Mouse (Mus musculus): ENCODE results near the gene Sh3rf3.

Sh3rf3 gene

DNA sequence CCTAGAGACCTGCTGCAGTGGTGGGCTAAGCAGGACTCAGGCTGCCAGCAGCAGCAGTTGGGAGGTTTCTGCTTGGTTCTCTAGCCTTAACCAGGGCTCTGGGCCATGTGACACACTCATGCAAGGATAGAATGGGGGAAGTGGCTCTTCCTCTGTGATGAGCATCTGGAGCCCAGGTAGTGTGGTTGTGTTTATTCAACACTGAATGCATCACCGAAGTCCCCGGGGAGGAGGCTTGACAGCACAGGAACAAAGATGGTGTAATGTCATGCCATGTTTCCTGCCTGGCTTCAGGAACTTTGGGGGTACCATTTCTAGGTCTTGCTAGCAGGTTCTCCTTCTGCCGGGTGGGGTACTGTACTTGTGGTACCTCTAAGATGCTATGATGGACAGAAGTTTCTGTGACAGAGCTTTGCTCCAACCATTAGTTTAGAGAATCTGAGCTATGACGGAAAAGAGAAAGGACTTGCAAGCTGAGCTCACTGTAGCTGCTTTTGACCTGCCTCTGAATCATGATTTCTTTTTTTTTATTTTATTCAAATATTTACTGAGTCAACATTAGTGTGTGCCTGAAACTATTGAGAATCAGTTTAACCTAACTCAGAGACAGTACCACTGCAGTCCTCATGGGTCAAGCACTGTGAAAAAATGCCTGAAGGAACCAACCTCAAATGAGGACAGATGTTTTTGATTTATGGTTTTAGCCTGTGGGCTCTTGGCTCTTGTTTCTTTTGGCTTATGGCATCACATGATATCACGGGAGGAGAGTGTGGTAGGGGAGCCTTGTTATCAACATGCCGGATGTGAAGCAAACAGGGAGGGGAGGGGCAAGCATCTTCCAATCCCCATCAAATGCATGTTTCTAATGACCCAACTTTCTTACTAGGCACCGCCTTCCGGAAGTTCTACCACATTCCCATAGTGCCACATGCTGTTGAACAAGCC lies 102.4 kb downstream of the Sh3rf3 start:
- DNase-seq (ENCODE audit: low read depth, low spot score), result no peak

DNA sequence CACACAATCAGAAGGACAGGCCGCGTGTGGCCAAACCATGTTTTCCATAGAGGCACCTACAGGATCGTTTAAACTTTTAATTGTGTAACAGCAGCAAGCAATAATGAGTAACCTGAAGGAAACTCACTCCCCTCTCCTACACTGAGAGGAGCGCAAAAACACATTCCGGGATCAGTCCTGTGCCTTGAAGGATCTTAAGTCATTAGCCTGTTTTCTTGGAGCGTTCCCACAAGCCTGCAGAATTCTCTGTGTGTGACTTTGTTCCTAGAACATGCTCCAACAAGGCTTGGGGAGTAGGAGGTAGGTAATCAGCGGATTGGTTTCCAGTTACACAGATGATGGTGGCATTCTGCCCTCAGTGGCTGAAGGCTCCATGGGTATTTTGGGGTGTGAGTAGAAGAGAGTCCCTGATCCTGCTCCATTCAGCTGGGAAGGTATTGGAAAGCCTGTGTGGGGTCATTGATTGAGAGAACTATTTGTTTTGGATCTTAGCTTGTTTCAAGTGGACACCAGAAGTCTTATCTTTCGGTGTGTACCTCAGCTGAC lies 108.6 kb downstream of the Sh3rf3 start:
- DNase-seq (ENCODE audit: low read depth, low spot score), result no peak

DNA sequence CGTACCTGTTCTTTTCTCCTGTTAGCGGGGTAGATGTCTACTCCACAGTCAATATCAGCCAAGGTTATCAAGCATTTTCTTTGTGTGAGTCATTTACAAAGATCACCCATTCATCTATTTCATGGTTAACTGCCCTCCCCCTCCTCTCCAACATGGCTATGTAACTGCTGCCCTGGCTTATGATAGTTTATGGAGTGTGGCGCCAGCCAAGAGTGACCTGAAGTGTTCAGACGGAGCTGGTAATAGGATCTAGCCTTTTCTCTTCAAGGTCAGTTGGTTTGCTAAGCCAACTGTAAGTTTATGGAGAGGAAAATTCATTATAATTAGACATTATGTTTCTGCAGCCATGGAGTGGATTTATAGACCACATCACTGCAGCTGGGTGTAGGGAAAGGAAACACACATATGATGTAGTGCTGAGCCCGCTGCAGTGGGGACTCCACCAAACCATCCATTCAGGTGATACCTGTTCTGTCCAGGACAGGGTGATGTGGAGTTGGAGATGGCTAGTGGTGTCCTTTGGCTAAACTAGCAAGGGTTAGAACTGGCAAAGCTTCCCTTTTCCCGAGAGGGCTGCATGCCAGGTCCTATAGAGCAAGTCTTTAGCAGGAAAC lies 109.2 kb downstream of the Sh3rf3 start:
- no peak for DNase-seq (ENCODE audit: low read depth, low spot score)

DNA sequence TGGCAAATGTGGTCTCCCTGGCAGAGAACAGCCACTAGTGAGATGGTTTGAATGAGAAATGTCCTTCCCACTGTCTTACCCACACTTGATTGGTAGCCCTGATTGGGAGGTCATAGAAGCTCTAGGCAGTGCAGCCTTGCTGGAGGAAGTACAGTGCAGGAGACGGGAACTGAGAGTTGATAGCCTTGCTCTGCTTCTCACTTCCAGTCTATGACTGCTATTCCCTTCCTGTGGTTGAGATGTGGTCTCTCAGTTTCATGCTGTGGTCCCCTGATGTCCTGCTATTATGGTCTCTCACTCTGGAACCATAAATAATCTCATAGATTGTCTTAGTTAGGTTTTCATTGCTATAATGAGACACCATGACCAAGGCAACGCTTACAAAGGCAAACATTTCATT lies 109.8 kb downstream of the Sh3rf3 start:
- no peak for DNase-seq (ENCODE audit: low read depth, low spot score)

DNA sequence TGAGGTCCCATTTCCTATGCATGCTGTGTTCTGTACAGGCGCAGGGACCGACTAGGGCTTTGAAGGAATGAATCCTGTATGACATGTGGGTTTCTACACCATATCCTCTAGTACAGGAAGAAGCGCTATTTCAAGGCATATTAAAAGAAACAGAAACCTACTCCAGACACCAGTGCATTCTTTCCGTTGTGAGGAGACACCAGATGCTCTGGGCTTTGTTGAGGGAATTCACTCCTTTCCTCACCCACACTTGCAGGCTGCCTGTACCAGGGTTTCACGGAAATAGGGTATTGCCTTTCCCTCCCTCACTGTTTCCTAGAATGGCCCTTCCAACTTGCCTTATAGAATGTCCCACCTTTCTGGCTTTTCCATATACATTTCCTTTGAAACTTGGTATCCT lies 113.4 kb downstream of the Sh3rf3 start:
- no peak for DNase-seq (ENCODE audit: low read depth, low spot score)

DNA sequence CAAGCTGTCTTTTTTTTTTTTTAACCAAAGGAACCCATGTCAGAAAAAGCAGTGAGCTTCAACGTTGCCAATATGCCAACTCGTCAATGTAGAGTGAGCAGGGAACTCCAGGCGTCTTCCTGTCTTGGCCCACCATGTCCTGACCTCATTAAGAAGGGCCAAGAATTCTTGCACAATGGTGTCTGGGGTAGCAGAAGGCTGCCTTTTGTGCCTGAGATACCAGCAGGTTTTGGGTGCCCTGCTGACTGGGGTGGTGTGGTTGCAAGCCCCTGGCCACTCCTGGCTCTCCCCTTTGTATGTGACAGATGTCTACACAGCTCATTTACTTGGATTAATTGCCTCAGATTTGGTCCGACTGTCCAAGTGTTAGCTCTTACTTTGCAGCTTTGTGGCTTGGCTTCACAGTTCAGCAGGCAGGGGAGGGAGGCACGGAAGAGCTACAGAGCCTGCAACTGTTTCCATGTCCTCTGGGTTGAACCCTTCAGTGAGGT lies 115.8 kb downstream of the Sh3rf3 start:
- DNase-seq (ENCODE audit: low read depth, low spot score), result no peak

DNA sequence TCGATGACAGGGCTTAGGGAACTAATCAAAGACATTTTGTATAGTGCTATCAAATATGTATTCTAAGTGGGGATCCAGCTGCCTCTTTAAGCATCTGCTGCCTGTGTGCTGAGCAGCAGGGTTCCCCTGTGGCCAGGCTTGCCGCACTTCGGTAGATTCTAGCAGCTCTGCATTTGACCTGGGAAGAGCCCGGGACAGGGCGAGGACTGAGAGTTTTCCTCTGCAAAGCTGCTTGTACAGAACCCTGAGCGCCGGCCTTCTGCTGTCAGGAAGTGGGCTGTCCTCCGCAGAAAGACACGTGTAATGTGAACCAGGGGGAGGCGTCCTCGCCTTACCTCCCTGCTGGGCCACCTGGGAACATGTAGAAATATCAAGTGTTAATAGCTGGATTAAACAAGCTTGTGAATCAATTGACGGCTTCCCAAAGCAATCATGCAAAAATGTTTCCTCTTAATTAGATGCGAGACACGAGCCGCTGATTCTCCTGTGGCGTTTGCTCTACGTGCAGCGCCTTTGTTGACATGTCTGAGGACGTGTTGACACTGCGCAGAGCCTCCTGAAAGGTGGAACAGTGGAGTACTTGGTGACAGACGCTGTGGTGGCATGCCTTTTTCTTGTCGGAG lies 119.1 kb downstream of the Sh3rf3 start:
- no peak for DNase-seq (ENCODE audit: low read depth, low spot score)

DNA sequence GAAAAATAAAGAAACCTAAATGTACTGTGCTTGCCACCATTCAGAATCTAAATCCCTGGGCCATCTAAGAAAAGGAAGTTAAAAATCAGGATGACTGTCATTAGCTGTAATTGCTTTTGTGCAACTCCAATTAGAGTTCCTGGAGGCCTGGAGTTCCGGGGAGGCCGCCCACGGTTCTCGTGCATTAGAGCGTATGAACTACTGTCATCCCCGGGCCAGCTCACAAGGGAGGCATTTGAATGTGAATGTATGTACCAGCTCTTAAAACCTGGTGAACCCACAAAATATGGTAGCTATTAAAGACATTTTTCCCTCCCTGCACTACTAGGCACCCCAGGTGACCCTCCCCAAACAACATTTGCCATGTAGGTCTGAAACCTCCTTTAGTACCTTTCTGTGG lies 122.4 kb downstream of the Sh3rf3 start:
- DNase-seq (ENCODE audit: low read depth, low spot score), result no peak

DNA sequence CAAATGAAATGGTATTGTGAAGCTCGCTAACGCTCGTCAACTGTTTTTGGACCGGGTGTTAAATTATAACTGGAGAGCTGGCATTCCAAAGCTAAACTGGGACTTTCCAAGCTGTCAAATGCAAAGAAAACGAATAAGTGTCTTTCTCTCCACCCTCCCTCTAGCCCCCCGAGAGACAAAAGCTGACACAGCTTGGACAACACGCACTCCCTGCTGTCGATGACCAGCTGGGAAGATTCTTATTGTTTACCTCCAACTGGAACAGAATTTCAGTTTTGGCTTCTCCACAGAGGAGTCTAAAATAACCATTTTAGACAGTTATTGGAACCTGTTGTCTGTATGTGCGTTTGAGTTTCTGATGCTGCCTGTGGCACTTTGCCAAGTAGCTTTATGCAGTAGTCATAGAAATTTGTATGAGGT lies 123.3 kb downstream of the Sh3rf3 start:
- no peak for DNase-seq (ENCODE audit: low read depth, low spot score)

DNA sequence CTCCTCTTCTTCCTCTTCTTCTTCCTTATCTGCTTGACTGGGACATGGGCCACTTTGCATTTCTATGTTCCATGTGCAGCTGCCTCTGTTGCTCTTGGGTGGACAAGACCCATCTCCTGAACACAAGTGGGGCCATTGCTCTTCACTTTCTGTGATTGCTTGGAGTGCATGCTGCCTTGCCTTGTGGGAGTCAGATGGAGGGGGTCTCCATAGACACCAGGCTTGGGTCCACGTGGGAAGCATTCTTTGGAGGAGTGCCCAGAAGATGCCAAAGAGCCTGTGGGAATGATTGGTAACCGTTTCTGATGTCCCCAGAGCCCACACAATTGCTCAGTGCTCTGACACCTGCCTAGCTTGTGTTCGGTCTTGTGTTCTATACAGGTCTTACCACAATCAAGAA lies 124.4 kb downstream of the Sh3rf3 start:
- no peak for DNase-seq (ENCODE audit: low read depth, low spot score)

DNA sequence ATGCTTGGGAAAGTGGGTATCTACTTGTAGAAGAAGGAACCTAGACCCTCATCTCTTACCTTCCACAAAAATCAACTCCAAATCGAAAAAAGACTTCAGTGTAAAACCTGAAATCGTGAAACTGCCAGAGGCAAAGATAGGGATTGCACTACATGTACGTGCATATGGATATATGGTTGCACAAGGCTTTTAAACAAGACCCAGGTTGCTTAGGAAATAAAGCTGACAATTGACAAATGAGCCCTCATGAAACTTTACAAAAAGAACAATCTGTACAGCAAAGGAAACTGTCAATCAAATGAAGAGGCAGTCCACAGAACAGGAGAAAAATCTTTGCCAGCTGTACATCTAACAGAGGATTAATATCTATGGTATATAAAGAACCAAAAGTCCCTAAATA lies 129.7 kb downstream of the Sh3rf3 start:
- DNase-seq (ENCODE audit: low read depth, low spot score), result no peak

DNA sequence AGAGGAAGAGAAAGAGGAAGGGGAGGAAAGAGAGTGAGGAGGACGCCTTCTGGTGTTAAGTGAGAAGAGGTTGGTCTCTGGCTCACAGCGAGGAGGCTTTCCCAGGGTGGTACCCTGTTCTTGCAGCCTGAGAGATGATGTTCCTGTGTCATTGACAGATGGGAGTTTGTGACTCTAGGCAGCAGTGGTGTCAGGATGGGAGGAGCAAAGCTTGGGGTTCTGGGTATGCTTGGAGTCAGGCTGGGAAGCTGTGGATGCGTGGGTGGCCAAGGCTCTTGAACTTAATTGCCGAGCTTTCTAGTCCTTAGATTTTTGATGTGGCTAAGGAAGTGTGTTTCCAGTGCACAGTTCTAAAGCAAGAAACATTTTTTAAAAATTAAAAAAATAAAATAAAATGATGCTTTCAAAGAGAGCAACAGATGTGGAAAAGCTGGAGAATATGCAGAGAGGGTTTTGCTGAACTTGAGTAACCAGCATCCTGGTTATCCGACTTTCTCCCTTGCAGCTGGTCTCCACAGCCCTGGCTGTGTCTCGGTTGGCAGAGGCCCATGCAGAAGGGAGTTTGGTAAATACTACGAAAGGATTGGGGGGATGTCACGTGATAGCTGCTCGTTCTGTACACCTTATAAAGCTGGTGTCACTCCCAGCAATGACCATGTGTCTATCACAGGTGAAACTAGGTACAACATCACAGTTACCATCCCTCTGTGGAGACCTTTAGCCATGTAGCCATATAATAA lies 130.7 kb downstream of the Sh3rf3 start:
- DNase-seq (ENCODE audit: low read depth, low spot score), result no peak

DNA sequence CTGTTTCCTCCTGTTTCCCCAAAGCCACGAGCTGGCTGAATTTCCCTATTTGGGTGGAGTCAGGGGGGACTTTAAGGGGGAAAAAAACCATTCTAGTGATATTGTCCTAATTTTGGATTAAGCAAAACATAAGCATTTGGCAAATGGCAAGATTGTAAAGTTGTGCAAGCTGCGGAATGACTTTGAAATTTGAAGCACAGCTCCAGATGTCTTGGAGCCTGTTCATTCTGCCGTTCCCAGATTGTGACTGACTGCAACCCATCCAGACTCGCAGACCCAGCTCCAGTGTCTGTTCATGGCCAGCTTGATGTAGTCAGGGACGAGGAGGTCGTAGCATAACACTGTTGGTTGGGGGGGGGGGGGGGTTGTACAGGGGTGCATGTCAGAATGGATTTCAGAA lies 131.8 kb downstream of the Sh3rf3 start:
- DNase-seq (ENCODE audit: low read depth, low spot score), result no peak

DNA sequence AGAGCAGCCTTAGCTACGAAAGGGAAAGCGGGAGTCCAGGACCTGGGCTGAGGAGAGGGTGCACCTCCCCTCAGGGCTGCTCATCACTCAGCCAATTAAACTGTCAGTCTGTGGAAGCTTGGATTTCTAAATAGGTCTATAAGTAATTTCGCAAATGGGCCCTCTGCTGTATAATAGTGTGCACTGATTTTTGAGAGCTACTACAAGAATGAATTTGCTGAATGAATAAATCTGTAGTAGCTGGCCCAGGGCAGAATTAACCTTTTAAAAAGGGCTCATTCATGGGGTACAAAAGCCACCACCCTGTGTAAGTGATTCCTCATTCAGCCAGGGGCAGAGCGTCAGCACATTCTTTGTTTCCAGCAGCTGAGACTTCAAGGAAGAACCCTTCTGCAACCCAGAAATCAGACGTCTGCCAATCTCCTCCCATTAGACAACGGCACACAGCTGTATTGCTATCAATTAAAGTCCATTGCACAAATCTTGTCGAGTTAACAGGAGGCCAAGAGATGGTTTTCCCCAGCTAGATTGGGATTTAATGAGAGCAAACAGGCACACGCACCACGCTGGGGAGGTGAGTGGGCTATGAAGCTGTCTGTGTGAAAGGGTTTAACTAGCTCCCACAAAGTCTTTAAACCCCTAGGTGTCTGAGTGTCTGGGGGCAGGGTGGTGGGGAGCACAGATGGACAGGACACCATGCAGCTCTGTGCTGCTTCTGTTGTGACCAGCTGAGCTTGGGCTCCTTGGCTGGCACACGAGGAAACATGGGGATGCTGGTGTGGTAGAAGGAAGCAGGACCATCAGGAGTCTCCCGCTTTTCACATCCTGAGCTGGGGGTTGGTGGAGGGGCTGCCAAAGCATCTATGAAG lies 136.8 kb downstream of the Sh3rf3 start:
- no peak for DNase-seq (ENCODE audit: low read depth, low spot score)

DNA sequence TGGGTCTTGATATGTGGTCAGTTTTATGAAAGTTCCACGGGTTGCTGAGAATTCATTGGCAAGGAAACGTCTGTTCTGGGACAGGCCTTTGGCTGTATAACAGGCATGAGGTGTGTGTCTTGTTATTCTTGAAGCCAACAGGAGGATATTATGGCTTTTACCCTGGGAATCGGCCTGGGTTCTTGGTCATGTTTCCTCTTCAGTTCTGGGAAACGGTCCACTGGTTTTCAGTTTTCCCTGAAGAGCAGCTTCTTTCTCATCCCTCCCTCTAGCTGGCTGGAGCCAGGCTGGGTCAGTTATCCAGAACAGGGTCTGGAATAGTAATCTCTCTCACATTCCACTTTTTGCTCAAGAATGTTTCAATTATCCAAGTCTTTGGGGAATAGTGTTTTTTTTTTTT lies 147.0 kb downstream of the Sh3rf3 start:
- no peak for DNase-seq (ENCODE audit: low read depth, low spot score)

DNA sequence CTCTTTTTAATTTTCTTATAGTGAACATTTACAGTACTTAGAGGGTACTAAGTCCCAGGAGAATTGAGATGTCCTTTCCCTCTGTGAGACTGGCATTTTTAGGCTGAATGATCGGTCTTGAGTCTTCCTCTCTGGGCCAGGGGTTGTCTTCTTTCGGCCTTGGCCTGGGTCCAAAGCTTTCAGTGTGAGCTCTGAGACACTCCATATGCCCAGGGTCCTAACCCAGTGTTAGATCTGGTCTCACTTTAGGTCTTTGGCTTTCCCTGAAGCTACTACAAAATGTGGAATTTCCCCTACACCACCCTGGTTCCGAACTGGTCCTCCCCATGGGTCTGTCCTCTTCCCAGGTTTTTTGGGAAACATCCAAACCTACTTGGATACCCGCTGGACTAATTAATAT lies 155.1 kb downstream of the Sh3rf3 start:
- DNase-seq (ENCODE audit: low read depth, low spot score), result no peak

DNA sequence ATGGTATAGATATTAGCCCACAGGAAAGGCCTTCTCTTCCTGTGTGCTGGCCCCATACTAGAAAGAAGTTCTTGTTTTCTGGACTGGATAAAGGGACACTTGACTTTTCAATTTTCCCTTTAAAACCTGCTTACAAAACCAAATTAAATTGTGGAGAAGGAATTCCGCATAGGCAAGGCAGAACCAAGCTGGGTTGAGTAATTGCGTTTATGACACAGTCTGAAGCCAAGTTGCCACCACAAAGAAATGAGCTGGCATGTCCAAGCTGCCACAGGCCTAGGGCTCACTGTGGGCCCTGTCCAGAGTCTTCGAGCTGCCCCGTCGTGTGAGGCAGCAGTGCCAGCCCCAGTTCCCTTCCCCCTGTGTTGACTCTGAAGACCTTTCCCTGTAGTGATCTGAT lies 156.2 kb downstream of the Sh3rf3 start:
- no peak for DNase-seq (ENCODE audit: low read depth, low spot score)

DNA sequence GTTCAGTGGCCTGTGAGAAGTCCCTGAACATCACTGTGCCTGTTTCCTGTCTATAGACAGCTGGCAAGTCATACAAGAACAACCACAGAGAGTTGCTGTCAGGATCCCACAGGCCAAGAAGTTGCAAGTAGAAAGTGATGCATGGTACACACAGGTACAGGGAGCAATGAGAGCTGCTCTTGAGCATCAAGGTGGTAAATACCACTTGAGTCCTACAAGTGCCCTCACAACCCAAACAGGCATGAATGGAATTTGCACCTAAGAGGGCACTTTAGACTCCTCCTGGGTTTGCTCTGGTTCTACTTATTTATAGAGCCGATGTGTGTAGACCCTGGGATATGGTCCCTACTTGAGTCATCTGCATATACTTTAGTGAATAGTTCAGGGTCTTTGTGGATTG lies 159.0 kb downstream of the Sh3rf3 start:
- no peak for DNase-seq (ENCODE audit: low read depth, low spot score)

DNA sequence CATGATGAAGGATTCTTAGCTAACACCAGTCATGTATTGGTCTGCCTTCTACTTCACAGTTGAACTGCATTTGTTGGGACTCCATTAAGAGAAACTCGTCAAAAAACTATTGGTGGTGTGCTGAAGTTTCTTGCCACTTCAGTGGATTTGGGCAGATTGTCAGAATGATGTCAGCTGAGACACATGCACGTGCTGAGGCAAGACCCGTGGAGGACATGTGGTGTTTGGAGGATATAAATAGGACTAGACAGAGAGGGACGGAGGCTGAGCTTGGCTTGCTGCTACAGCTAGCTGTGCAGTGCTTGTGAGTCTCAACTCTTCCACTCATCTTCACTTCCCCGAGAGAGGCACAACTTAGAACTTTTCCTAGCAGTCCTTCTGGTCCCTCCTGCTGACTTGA lies 161.0 kb downstream of the Sh3rf3 start:
- no peak for DNase-seq (ENCODE audit: low read depth, low spot score)

DNA sequence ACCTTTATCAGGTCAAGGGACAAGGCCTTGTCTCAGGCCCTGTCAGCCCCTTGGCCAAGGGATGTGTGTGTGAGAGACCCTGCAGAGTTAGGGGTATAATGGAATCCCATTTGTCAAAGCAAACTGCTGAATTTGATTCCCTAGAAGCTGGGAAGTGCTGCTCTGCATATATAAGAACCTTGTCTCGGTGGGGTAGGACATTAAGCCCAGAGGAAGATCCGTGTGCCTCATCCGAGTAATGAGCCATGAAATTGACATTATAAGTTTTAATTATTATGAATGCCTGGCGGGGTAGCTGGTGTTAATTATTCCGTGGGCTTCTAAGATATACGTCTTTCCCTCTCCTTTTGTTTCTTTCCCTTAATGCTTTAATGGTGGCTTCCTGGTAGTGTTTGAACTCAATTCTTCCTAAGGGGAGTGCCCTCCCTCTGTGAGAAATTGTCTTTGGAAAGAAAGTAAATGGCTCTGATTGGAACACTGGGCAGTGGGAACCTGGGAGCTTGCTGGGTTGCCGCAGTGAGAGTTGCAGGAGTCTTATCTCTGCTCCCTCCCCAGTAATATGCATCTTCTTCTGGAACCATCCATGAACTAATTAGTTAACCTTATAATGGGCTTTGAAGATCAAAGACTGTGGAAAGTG lies 166.3 kb downstream of the Sh3rf3 start:
- DNase-seq (ENCODE audit: low read depth, low spot score), result no peak
